Mouse (Mus musculus): ENCODE measurements at regions not wholly inside any gene's neighbourhood (a gene's known extent, or its start where the extent isn't known, plus 50 kb on each side); places are given as distances from the start of the nearest gene placed in this dataset.

GRCm38 (mm10) chr1:39047316-39047715 is 61.9 kb downstream of the Pdcl3 start:
- no peak for DNase-seq

- DNase-seq, result no peak
Observed at GRCm38 (mm10) chr1:39057304-39057703, 71.9 kb downstream of the Pdcl3 start.

GRCm38 (mm10) chr1:39062509-39062908 is 77.1 kb downstream of the Pdcl3 start:
- DNase-seq, result no peak

- DNase-seq, result no peak
Observed at GRCm38 (mm10) chr1:39063666-39064385, 78.4 kb downstream of the Pdcl3 start.

- DNase-seq, result no peak
Observed at GRCm38 (mm10) chr1:39064781-39065180, 79.4 kb downstream of the Pdcl3 start.

GRCm38 (mm10) chr1:39067901-39068300 is 82.5 kb downstream of the Pdcl3 start:
- DNase-seq, result no peak

- DNase-seq, result no peak
Observed at GRCm38 (mm10) chr1:39069086-39069655, 83.8 kb downstream of the Pdcl3 start.

- no peak for DNase-seq
Observed at GRCm38 (mm10) chr1:39069676-39070075, 84.3 kb downstream of the Pdcl3 start.

- DNase-seq, result no peak
Observed at GRCm38 (mm10) chr1:39075966-39076365, 90.6 kb downstream of the Pdcl3 start.

- no peak for DNase-seq
Observed at GRCm38 (mm10) chr1:39078584-39079315, 93.3 kb downstream of the Pdcl3 start.

GRCm38 (mm10) chr1:39083911-39084826 is 98.8 kb downstream of the Pdcl3 start:
- DNase-seq, result no peak

- DNase-seq, result peak; percentile 55
Observed at GRCm38 (mm10) chr1:39086273-39086672, 100.9 kb downstream of the Pdcl3 start.

GRCm38 (mm10) chr1:39089875-39090274 is 103.7 kb upstream of the Npas2 start:
- no peak for DNase-seq

GRCm38 (mm10) chr1:39091121-39091520 is 102.4 kb upstream of the Npas2 start:
- no peak for DNase-seq

GRCm38 (mm10) chr1:39091638-39092037 is 101.9 kb upstream of the Npas2 start:
- DNase-seq, result no peak

GRCm38 (mm10) chr1:39093291-39093690 is 100.2 kb upstream of the Npas2 start:
- DNase-seq, result no peak

GRCm38 (mm10) chr1:39094001-39094400 is 99.5 kb upstream of the Npas2 start:
- DNase-seq, result no peak

- no peak for DNase-seq
Observed at GRCm38 (mm10) chr1:39095901-39096300, 97.6 kb upstream of the Npas2 start.

GRCm38 (mm10) chr1:39096726-39097125 is 96.8 kb upstream of the Npas2 start:
- DNase-seq, result no peak

GRCm38 (mm10) chr1:39097499-39097898 is 96.0 kb upstream of the Npas2 start:
- no peak for DNase-seq

- no peak for DNase-seq
Observed at GRCm38 (mm10) chr1:39098154-39098553, 95.4 kb upstream of the Npas2 start.

- no peak for DNase-seq
Observed at GRCm38 (mm10) chr1:39099246-39099645, 94.3 kb upstream of the Npas2 start.

GRCm38 (mm10) chr1:39100492-39100891 is 93.0 kb upstream of the Npas2 start:
- DNase-seq, result no peak
